Mouse (Mus musculus): ENCODE results near the gene Il17rd.

Il17rd gene

GRCm38 (mm10) chr14:27145171-27146045 is 106.7 kb downstream of the Il17rd start:
- no peak for DNase-seq (ENCODE audit: low spot score)

GRCm38 (mm10) chr14:27147726-27148125 is 109.0 kb downstream of the Il17rd start:
- no peak for DNase-seq (ENCODE audit: low spot score)

GRCm38 (mm10) chr14:27149401-27149800 is 110.7 kb downstream of the Il17rd start:
- DNase-seq (ENCODE audit: low spot score), result no peak

GRCm38 (mm10) chr14:27150011-27150640 is 111.4 kb downstream of the Il17rd start:
- DNase-seq (ENCODE audit: low spot score), result no peak

GRCm38 (mm10) chr14:27151432-27151831 is 112.7 kb downstream of the Il17rd start:
- no peak for DNase-seq (ENCODE audit: low spot score)

GRCm38 (mm10) chr14:27155088-27155487 is 116.3 kb downstream of the Il17rd start:
- no peak for DNase-seq (ENCODE audit: low spot score)

- no peak for DNase-seq (ENCODE audit: low spot score)
These were observed 117.3 kb downstream of the Il17rd start for GRCm38 (mm10) chr14:27156032-27156431.
